Mouse (Mus musculus): ENCODE measurements around the gene Rapgef3. TPM values are rescaled to one million over a fixed set of nuclear protein-coding genes. Genes with fewer than 3 reads are reported as not detected.

Gene Rapgef3
- polyA plus RNA-seq, 1 experiment from 2014 or later, result 5.5 TPM

DNA sequence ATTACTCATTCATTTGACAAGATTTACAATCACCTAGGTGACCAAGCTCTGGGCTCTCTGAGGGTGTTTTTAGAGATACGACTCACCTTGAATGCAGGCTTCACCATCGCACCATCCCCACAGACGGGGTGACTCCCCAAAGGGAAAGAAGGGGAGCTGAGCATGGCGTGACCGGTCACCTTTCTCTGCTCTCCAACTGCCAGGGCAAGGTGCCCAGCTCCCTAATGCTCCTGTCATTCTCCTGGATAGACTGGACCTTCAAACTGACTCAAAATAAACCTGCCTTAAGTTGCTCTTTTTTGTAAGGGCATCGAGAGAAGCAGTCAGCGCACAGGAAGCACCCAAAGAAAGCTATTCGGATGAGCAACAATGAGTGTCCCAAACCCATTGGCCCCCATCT, 2.5 kb upstream of the Rapgef3 start:
- no peak overlapping the region for H3K27ac ChIP-seq (ENCODE audit: low read depth, low read length)
- H3K4me1 ChIP-seq (replicated peaks; ENCODE audit: control insufficient read depth, insufficient read depth, low read length), result peaks cover 19% of the 10 kb centered on the region
- H3K4me2 ChIP-seq (ENCODE audit: low read depth, low read length, severe bottlenecking), result no peak overlapping the region
- H3K36me3 ChIP-seq (ENCODE audit: control insufficient read depth, insufficient read depth, low read length), result no peaks in the 10 kb centered on the region
- no peak overlapping the region for H3K9ac ChIP-seq (ENCODE audit: low read length)
- peaks cover 21% of the 10 kb centered on the region for H3K27me3 ChIP-seq (ENCODE audit: control insufficient read depth, insufficient read depth, low read length)
- no peaks in the 10 kb centered on the region for H3K9me3 ChIP-seq (ENCODE audit: control insufficient read depth, low read length)
- 70% methylated on average over 8 of the region's 8 CpGs for WGBS
- ATAC-seq (replicated peaks; ENCODE audit: low FRiP score) (no peak), DNase-seq (ENCODE audit: low spot score) (no peak)
- H3K4me3 ChIP-seq (ENCODE audit: low read depth, low read length), result no peak overlapping the region

DNA sequence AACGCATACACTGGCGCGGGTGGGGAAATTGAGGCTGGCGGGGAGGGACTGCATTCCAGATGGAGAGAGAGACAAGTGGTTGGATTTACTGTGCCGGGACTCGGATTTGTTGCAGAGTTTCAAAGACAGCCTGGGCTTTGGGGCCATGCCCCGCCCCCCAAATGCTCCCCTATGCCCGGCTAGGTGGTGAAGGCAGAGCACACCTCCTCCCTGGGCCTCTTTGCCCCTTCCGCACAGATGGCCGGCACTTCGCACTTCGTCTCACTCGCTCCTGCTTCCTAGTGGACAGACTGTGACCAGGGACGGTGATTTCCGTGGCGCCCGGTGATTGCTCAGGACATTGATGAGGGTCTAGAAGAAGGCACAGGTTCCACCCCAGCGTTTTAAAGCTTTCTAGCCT, 420 bp upstream of the Rapgef3 start:
- no peaks in the 10 kb centered on the region for H3K36me3 ChIP-seq (ENCODE audit: control insufficient read depth, insufficient read depth, low read length)
- peaks cover 21% of the 10 kb centered on the region for H3K27me3 ChIP-seq (ENCODE audit: control insufficient read depth, insufficient read depth, low read length)
- H3K4me1 ChIP-seq (replicated peaks; ENCODE audit: control insufficient read depth, insufficient read depth, low read length), result peaks cover 19% of the 10 kb centered on the region
- H3K9ac ChIP-seq (ENCODE audit: low read length), result peak overlapping the region; percentile 60
- H3K4me2 ChIP-seq (ENCODE audit: low read depth, low read length, severe bottlenecking), result peak overlapping the region; percentile 93
- ATAC-seq (replicated peaks; ENCODE audit: low FRiP score) (peak; percentile 9; the same call in 1 of the 2 replicates), DNase-seq (ENCODE audit: low spot score) (peak; percentile 72)
- peak overlapping the region; percentile 39 for H3K4me3 ChIP-seq (ENCODE audit: low read depth, low read length)
- no peaks in the 10 kb centered on the region for H3K9me3 ChIP-seq (ENCODE audit: control insufficient read depth, low read length)
- no peak overlapping the region for H3K27ac ChIP-seq (ENCODE audit: low read depth, low read length)
- 0% methylated on average over 18 of the region's 18 CpGs for WGBS

- DNase-seq (ENCODE audit: low spot score), result peak; percentile 56
These were observed 1.0 kb downstream of the Rapgef3 start for GRCm38 (mm10) chr15:97766594-97767279.

DNA sequence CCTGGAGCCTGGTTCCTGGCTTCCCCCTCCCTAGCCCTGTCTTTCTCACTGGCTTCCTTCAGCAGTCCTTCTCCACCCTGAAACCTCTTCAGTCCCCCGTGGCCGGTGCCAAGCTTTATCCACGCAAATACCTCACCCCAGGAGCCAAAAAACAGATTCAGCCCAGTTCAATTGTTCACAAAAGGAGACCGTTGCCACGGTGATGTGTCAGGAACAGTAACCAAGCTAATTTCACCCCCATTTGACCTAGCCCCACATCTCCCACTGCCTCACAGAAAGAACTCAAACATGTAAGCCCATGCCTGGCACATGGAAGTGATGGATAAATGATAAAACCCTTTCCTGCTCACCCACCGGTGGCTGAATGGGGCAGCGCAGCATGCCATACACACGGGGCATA, 1.6 kb downstream of the Rapgef3 start:
- Histone ChIP-seq H3K27ac (ENCODE audit: low read depth, low read length) (no peak overlapping the region), H3K27me3 (ENCODE audit: control insufficient read depth, insufficient read depth, low read length) (peaks cover 21% of the 10 kb centered on the region), H3K9ac (ENCODE audit: low read length) (no peak overlapping the region; the same call in 1 of the 2 replicates), H3K4me1 (replicated peaks; ENCODE audit: control insufficient read depth, insufficient read depth, low read length) (peaks cover 19% of the 10 kb centered on the region), H3K36me3 (ENCODE audit: control insufficient read depth, insufficient read depth, low read length) (no peaks in the 10 kb centered on the region), H3K4me3 (ENCODE audit: low read depth, low read length) (peak overlapping the region; percentile 39; the same call in 1 of the 2 replicates), H3K4me2 (ENCODE audit: low read depth, low read length, severe bottlenecking) (peak overlapping the region; percentile 93; the same call in 1 of the 2 replicates), H3K9me3 (ENCODE audit: control insufficient read depth, low read length) (no peaks in the 10 kb centered on the region)
- DNase-seq (ENCODE audit: low spot score) (peak; percentile 57), ATAC-seq (replicated peaks; ENCODE audit: low FRiP score) (no peak)
- 10% methylated on average over 8 of the region's 8 CpGs for WGBS

More at GRCm38 (mm10) chr15:97766594-97767279, 1.0 kb downstream of the Rapgef3 start:
- Histone ChIP-seq H3K4me1 (replicated peaks; ENCODE audit: control insufficient read depth, insufficient read depth, low read length) (peaks cover 19% of the 10 kb centered on the region), H3K4me2 (ENCODE audit: low read depth, low read length, severe bottlenecking) (peak overlapping the region; percentile 93), H3K27me3 (ENCODE audit: control insufficient read depth, insufficient read depth, low read length) (peaks cover 21% of the 10 kb centered on the region), H3K4me3 (ENCODE audit: low read depth, low read length) (peak overlapping the region; percentile 39), H3K36me3 (ENCODE audit: control insufficient read depth, insufficient read depth, low read length) (no peaks in the 10 kb centered on the region), H3K9me3 (ENCODE audit: control insufficient read depth, low read length) (no peaks in the 10 kb centered on the region), H3K27ac (ENCODE audit: low read depth, low read length) (no peak overlapping the region), H3K9ac (ENCODE audit: low read length) (peak overlapping the region; percentile 60)
- ATAC-seq (replicated peaks; ENCODE audit: low FRiP score), result peak; percentile 22; the same call in 1 of the 2 replicates
- 5% methylated on average over 23 of the region's 23 CpGs for WGBS

GRCm38 (mm10) chr15:97765090-97765794, 2.5 kb downstream of the Rapgef3 start:
- Histone ChIP-seq H3K36me3 (ENCODE audit: control insufficient read depth, insufficient read depth, low read length) (no peaks in the 10 kb centered on the region), H3K9ac (ENCODE audit: low read length) (no peak overlapping the region), H3K4me3 (ENCODE audit: low read depth, low read length) (no peak overlapping the region), H3K4me1 (replicated peaks; ENCODE audit: control insufficient read depth, insufficient read depth, low read length) (peaks cover 19% of the 10 kb centered on the region), H3K27me3 (ENCODE audit: control insufficient read depth, insufficient read depth, low read length) (peaks cover 21% of the 10 kb centered on the region), H3K4me2 (ENCODE audit: low read depth, low read length, severe bottlenecking) (0 out of 2 replicates have a peak overlapping the region, but pooled peaks have one; percentile 5), H3K9me3 (ENCODE audit: control insufficient read depth, low read length) (no peaks in the 10 kb centered on the region), H3K27ac (ENCODE audit: low read depth, low read length) (no peak overlapping the region)
- no peak for ATAC-seq (replicated peaks; ENCODE audit: low FRiP score)
- DNase-seq (ENCODE audit: low spot score), result no peak
- WGBS, result 31% methylated on average over 13 of the region's 13 CpGs

DNA sequence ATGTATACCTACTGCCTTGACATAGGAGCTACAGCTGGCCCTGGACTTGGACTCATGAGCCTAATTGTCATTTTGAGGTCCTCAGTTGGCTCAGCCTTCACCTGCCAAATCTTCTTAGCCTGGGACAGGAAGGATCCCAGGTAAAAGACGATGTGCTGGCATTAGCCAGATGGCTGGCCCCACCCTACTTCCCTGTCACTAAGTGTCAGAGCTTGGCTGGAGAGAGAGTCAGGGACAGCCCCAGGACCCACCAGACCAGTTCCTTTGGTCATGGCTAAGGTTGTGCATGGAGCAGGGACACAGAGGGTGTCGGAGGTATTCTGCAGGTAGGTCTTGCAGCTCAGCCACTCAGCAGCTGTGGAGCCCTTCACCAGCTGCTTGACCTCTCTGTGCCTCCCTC, 3.2 kb downstream of the Rapgef3 start:
- no peak overlapping the region for H3K4me2 ChIP-seq (ENCODE audit: low read depth, low read length, severe bottlenecking)
- no peaks in the 10 kb centered on the region for H3K9me3 ChIP-seq (ENCODE audit: control insufficient read depth, low read length)
- DNase-seq (ENCODE audit: low spot score), result no peak
- no peak overlapping the region for H3K9ac ChIP-seq (ENCODE audit: low read length)
- H3K4me1 ChIP-seq (replicated peaks; ENCODE audit: control insufficient read depth, insufficient read depth, low read length), result peaks cover 19% of the 10 kb centered on the region
- H3K27ac ChIP-seq (ENCODE audit: low read depth, low read length), result no peak overlapping the region
- H3K27me3 ChIP-seq (ENCODE audit: control insufficient read depth, insufficient read depth, low read length), result peaks cover 21% of the 10 kb centered on the region
- 78% methylated on average over 2 of the region's 2 CpGs for WGBS
- no peak for ATAC-seq (replicated peaks; ENCODE audit: low FRiP score)
- no peak overlapping the region for H3K4me3 ChIP-seq (ENCODE audit: low read depth, low read length)
- H3K36me3 ChIP-seq (ENCODE audit: control insufficient read depth, insufficient read depth, low read length), result no peaks in the 10 kb centered on the region

GRCm38 (mm10) chr15:97763256-97764049, 4.3 kb downstream of the Rapgef3 start:
- Histone ChIP-seq H3K27ac (ENCODE audit: low read depth, low read length) (no peak overlapping the region), H3K4me2 (ENCODE audit: low read depth, low read length, severe bottlenecking) (no peak overlapping the region), H3K4me1 (replicated peaks; ENCODE audit: control insufficient read depth, insufficient read depth, low read length) (peaks cover 19% of the 10 kb centered on the region), H3K36me3 (ENCODE audit: control insufficient read depth, insufficient read depth, low read length) (no peaks in the 10 kb centered on the region), H3K27me3 (ENCODE audit: control insufficient read depth, insufficient read depth, low read length) (peaks cover 18% of the 10 kb centered on the region), H3K9ac (ENCODE audit: low read length) (no peak overlapping the region), H3K4me3 (ENCODE audit: low read depth, low read length) (no peak overlapping the region), H3K9me3 (ENCODE audit: control insufficient read depth, low read length) (no peaks in the 10 kb centered on the region)
- ATAC-seq (replicated peaks; ENCODE audit: low FRiP score) (no peak), DNase-seq (ENCODE audit: low spot score) (no peak)
- 63% methylated on average over 9 of the region's 9 CpGs for WGBS

- Histone ChIP-seq H3K4me2 (ENCODE audit: low read depth, low read length, severe bottlenecking) (no peak overlapping the region), H3K27me3 (ENCODE audit: control insufficient read depth, insufficient read depth, low read length) (peaks cover 15% of the 10 kb centered on the region), H3K4me1 (replicated peaks; ENCODE audit: control insufficient read depth, insufficient read depth, low read length) (peaks cover 19% of the 10 kb centered on the region), H3K9ac (ENCODE audit: low read length) (no peak overlapping the region), H3K27ac (ENCODE audit: low read depth, low read length) (no peak overlapping the region), H3K36me3 (ENCODE audit: control insufficient read depth, insufficient read depth, low read length) (no peaks in the 10 kb centered on the region), H3K9me3 (ENCODE audit: control insufficient read depth, low read length) (no peaks in the 10 kb centered on the region), H3K4me3 (ENCODE audit: low read depth, low read length) (no peak overlapping the region)
- ATAC-seq (replicated peaks; ENCODE audit: low FRiP score) (no peak), DNase-seq (ENCODE audit: low spot score) (no peak)
- WGBS, result 70% methylated on average over 9 of the region's 9 CpGs
These were observed 5.0 kb downstream of the Rapgef3 start for GRCm38 (mm10) chr15:97762733-97763132.

Measured in forebrain, embryonic 11.5 days (tissue).